In the genomic region with DNA sequence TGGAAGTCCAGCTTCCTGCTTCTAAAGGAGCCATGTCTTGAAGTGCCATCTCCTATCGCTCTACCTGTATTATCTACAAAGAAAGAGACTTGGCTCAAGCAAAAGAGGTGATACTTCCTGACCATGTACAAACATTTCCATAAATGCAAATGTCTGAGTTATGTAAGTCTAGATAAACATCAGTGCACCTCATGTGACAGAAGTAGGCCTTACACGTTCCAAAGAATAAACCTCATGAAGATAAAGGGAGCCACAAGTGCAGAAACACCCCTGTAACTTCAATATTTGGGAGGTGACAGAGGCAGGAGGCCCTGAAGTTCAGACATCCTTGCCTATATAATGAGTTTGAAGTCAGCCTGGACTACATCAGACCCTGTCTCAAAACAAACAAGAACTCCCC, we compare ENCODE assay signal across 32 mouse cellular contexts. TPM values are rescaled to one million over a fixed set of nuclear protein-coding genes. Genes with fewer than 3 reads are reported as not detected.
"Had no signal": no experiment of that assay in that cellular context is flagged by ENCODE, and none has a peak within 500 bp of the region (broad histone marks: within the 10 kb centered on the region; RNA-seq: fewer than 3 reads in every experiment).

No protein-coding gene starts in this region.

- DNase-seq: cerebellum, adult 9-11 months; cerebellum, postnatal 10 days; cerebellum, postnatal 14 days; cerebellum, postnatal 25 days; cerebellum, postnatal 36 days; embryo, embryonic 11 days; forebrain, postnatal 0 days; gastrocnemius, adult 2 months; gastrocnemius, postnatal 10 days; gastrocnemius, postnatal 14 days; gastrocnemius, postnatal 25 days; gastrocnemius, postnatal 36 days; heart, adult 11 months; heart, adult 18-20 months; heart, adult 2 months had no signal

- H3K9me3 ChIP-seq: embryonic facial prominence, embryonic 10.5 days; embryonic facial prominence, embryonic 12.5 days; embryonic facial prominence, embryonic 13.5 days; embryonic facial prominence, embryonic 15.5 days; forebrain, embryonic 10.5 days; forebrain, embryonic 12.5 days; forebrain, embryonic 13.5 days; forebrain, embryonic 15.5 days; heart, embryonic 10.5 days had no signal

- H3K36me3 ChIP-seq: embryonic facial prominence, embryonic 10.5 days; embryonic facial prominence, embryonic 12.5 days; embryonic facial prominence, embryonic 13.5 days; embryonic facial prominence, embryonic 15.5 days; forebrain, embryonic 10.5 days; forebrain, embryonic 12.5 days; forebrain, embryonic 15.5 days; heart, embryonic 10.5 days had no signal

- H3K4me1 ChIP-seq: embryonic facial prominence, embryonic 10.5 days; embryonic facial prominence, embryonic 12.5 days; embryonic facial prominence, embryonic 13.5 days; embryonic facial prominence, embryonic 15.5 days; forebrain, embryonic 10.5 days; forebrain, embryonic 13.5 days; heart, embryonic 10.5 days had no signal

- H3K27ac ChIP-seq: embryonic facial prominence, embryonic 10.5 days; embryonic facial prominence, embryonic 12.5 days; embryonic facial prominence, embryonic 13.5 days; embryonic facial prominence, embryonic 15.5 days; forebrain, embryonic 10.5 days; forebrain, embryonic 12.5 days; forebrain, embryonic 13.5 days; forebrain, embryonic 15.5 days; gastrocnemius, adult 2 months; heart, adult 2 months; heart, embryonic 10.5 days had no signal

- H3K9ac ChIP-seq: embryonic facial prominence, embryonic 12.5 days; embryonic facial prominence, embryonic 13.5 days; embryonic facial prominence, embryonic 15.5 days; forebrain, embryonic 12.5 days; forebrain, embryonic 13.5 days; forebrain, embryonic 15.5 days; forebrain, postnatal 0 days had no signal

- H3K4me3 ChIP-seq: embryonic facial prominence, embryonic 10.5 days; embryonic facial prominence, embryonic 12.5 days; embryonic facial prominence, embryonic 13.5 days; embryonic facial prominence, embryonic 15.5 days; erythroblast, embryonic 14.5 days; forebrain, embryonic 10.5 days; forebrain, embryonic 12.5 days; forebrain, embryonic 13.5 days; forebrain, embryonic 15.5 days; gastrocnemius, adult 2 months; heart, adult 2 months; heart, embryonic 10.5 days had no signal

RNA-seq across cellular contexts. Expression of a gene that starts 5.9 kb away (rescaled TPM):
- total RNA-seq: common myeloid progenitor, adult 5-6 weeks; gastrocnemius, adult 18-20 months; gastrocnemius, adult 2 months; gastrocnemius, adult 8-10 months; gastrocnemius, postnatal 10 days; gastrocnemius, postnatal 14 days; gastrocnemius, postnatal 25 days; gastrocnemius, postnatal 36 days; granulocyte monocyte progenitor cell, adult 5-6 weeks; heart, adult 18-20 months; heart, adult 2 months; heart, adult 8-10 months had no signal
- polyA plus RNA-seq: erythroblast, embryonic 14.5 days; heart, adult 2 months; heart, embryonic 10.5 days had no signal

RNA-seq across cellular contexts. Expression of a gene that starts 32.2 kb away (rescaled TPM):
- total RNA-seq: common myeloid progenitor, adult 5-6 weeks; granulocyte monocyte progenitor cell, adult 5-6 weeks had no signal
- polyA plus RNA-seq: embryonic facial prominence, embryonic 10.5 days; embryonic facial prominence, embryonic 11.5 days; embryonic facial prominence, embryonic 12.5 days; embryonic facial prominence, embryonic 13.5 days; embryonic facial prominence, embryonic 15.5 days; erythroblast, embryonic 14.5 days; forebrain, embryonic 10.5 days; forebrain, embryonic 11.5 days; forebrain, embryonic 12.5 days; forebrain, embryonic 13.5 days had no signal
